Mouse (Mus musculus): ENCODE results near the gene Mtfmt.

DNA sequence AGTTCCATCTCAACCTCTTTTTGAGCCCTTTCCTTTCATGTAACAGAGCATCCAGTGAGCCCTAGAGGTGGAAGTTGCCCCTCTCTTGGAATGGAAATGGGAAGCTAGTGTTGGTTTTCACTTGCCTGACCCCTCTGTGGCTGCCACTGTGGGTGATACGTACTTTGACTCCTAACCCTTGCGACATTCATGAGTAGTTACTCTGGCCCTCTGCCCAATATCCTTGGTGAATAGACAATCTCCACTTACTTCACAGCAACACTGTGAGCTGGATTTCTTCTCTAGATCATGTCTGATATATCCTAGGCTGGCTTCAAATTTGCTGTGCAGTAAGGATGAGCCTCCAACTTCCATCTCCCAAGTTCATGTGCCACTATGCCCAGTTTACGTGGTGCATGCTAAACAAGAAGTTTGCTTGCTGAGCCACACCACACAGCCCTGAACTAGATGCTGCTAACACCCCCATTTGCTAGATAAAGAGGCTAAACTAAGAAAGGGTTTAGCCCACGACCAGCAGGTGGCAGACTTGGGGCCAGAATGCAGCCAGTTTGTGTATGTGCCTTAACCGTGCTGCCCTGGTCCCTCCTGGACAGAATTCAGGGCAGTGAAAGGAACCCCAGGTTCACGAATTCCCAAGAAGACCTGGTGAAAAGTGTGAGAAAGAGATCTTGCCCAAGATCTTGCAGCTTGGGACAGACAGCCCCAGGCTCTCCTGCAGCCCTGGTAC is 42.8 kb upstream of the Mtfmt start:
- no peak for TF ChIP-seq GATA1 (IDR thresholded peaks at IDR 0.05; ENCODE audit: low read length)
- TF ChIP-seq TAL1 (IDR thresholded peaks at IDR 0.05; ENCODE audit: low read length) = no peak

Data from erythroblast, embryonic 14.5 days (primary cell).